Mouse (Mus musculus) liver, adult (tissue): ENCODE measurements around the gene Slc22a2.

ENCODE experiments used
- GATA4 ChIP-seq: IDR thresholded peaks from 2 replicates; pipeline ENCODE4 v1.6.1; 2014; ENCODE audit warnings: mild to moderate bottlenecking, low read length; ENCODE audit not compliant: insufficient replicate concordance

Gene Slc22a2

GRCm38 (mm10) chr17:12615429-12615828 lies 31.5 kb downstream of the Slc22a2 start:
- no peak for TF ChIP-seq GATA4

GRCm38 (mm10) chr17:12619641-12620040 lies 35.7 kb downstream of the Slc22a2 start:
- TF ChIP-seq GATA4, result no peak

- TF ChIP-seq GATA4, result no peak
These were observed 44.1 kb downstream of the Slc22a2 start for GRCm38 (mm10) chr17:12627983-12628382.

GRCm38 (mm10) chr17:12630976-12631730 lies 47.2 kb downstream of the Slc22a2 start:
- TF ChIP-seq GATA4, result no peak

- TF ChIP-seq GATA4, result no peak
These were observed 48.1 kb downstream of the Slc22a2 start for GRCm38 (mm10) chr17:12631771-12632600.

- TF ChIP-seq GATA4, result no peak
These were observed 50.9 kb downstream of the Slc22a2 start for GRCm38 (mm10) chr17:12634814-12635213.

- TF ChIP-seq GATA4, result no peak
These were observed 55.7 kb downstream of the Slc22a2 start for GRCm38 (mm10) chr17:12639585-12639984.

- TF ChIP-seq GATA4, result no peak
These were observed 57.2 kb downstream of the Slc22a2 start for GRCm38 (mm10) chr17:12641087-12641486.

GRCm38 (mm10) chr17:12645461-12645860 lies 61.5 kb downstream of the Slc22a2 start:
- TF ChIP-seq GATA4, result no peak

GRCm38 (mm10) chr17:12652604-12653003 lies 68.7 kb downstream of the Slc22a2 start:
- TF ChIP-seq GATA4, result no peak

- no peak for TF ChIP-seq GATA4
These were observed 70.1 kb downstream of the Slc22a2 start for GRCm38 (mm10) chr17:12654061-12654460.

GRCm38 (mm10) chr17:12655826-12656225 lies 71.9 kb downstream of the Slc22a2 start:
- no peak for TF ChIP-seq GATA4

- no peak for TF ChIP-seq GATA4
These were observed 74.9 kb downstream of the Slc22a2 start for GRCm38 (mm10) chr17:12658784-12659183.

GRCm38 (mm10) chr17:12659233-12659632 lies 75.3 kb downstream of the Slc22a2 start:
- peak; percentile 100 for TF ChIP-seq GATA4

GRCm38 (mm10) chr17:12660572-12661260 lies 76.8 kb downstream of the Slc22a2 start:
- no peak for TF ChIP-seq GATA4

GRCm38 (mm10) chr17:12664156-12664555 lies 80.2 kb downstream of the Slc22a2 start:
- TF ChIP-seq GATA4, result no peak
